Mouse (Mus musculus): ENCODE data around the gene Trim58.

Gene Trim58

DNA sequence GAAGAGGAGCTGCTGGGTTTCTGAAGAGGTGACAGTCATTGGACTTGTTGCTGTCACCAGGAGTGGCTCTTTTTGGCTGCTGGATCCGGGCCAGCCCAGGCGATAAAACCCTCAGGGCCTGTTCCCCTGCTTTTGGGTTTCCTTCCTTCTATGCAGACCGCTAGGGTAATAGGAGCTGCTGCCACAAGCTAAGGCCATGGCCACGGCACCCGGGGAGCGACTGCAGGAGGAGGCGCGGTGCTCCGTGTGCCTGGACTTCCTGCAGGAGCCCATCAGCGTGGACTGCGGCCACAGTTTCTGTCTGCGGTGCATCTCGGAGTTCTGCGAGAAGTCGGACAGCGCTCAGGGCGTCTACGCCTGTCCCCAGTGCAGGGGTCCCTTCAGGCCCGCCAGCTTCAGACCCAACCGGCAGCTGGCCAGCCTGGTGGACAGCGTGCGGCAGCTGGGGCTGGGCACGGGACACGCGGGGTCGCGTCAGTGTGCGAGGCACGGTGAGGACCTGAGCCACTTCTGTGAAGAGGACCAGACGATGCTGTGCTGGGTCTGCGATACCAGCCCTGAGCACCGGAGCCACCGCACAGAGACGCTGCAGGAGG, at the start of gene Trim58:
Trim58 (plus strand) TSS at position 194 of the 596 bp plus-strand sequence.
- no peak for DNase-seq

- no peak for DNase-seq
Observed at GRCm38 (mm10) chr11:58594814-58595213, 45.5 kb upstream of the Trim58 start, which contains the start of gene Olfr324. Olfr324 (plus strand) TSS chr11:58595114.

DNA sequence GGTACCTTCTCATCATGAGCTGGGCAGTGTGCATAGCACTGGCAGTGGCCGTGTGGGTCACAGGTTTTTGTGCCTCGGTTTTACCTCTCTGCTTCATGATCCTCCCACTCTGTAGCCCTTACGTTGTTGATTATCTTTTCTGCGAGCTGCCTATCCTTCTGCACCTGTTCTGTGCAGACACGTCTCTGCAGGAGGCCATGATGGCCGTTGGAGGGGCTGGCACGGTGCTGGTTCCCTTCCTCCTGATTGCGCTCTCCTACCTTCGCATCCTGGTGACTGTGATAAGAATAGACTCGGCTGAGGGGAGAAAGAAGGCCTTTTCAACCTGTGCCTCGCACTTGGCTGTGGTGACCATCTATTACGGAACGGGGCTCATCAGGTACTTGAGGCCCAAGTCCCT, 42.4 kb upstream of the Trim58 start:
- DNase-seq: no peak

- DNase-seq: no peak
Observed at GRCm38 (mm10) chr11:58602062-58602461, 38.2 kb upstream of the Trim58 start.

DNA sequence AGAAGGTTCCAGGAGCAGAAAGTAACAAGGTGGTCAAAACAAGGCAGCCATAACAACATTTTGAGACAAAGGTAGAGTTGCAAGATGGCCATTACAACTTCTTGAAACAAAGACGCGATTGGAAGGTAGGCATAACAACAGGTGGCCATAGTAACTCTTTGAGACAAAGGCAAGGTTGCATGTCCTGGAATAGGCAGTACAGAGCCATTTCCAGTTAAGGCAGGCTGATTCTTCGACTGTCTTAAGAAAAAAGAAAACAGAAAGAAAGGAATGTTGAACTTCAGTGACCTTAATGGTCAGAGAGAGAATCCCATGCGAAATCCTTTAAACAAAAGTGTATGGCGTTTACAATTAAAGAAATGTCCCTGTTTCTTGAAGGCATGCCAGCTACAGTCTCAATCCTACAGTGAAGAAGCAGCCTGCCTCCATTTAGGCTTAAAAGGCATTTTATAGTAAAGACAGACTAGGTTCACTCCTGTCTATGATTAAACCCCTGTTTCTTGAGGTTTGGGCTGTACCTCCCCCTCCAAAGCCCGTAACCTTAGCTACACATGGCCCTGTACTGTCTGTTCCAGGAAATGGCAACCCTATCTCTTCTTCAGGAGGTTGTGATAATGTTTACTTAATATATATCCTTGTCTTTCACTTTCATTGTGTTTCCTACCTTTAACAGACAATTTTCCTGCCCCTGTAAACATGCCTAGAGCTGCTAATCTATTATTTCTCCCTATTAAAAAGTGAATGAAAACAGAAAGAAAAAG, 37.3 kb upstream of the Trim58 start:
- no peak for DNase-seq

DNA sequence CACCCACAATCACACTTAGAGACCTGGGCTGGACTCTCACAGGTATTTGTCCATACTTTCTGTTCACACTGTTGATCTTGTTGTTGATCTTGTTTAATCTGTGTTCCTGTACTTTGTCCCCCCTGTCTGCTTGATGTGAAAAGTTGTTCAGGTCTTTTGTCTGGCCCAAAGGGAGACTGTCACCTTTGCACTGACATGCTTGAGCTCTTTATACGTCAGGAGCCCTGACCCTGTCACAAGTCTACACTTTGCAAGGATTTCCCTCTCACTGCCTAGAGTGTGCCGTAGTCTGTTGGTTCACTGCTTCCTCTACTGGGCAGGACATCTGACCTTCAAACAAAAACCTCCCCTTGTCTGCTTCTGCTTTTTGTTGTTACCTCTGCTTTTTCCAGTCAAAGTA, 35.6 kb upstream of the Trim58 start:
- no peak for DNase-seq

DNA sequence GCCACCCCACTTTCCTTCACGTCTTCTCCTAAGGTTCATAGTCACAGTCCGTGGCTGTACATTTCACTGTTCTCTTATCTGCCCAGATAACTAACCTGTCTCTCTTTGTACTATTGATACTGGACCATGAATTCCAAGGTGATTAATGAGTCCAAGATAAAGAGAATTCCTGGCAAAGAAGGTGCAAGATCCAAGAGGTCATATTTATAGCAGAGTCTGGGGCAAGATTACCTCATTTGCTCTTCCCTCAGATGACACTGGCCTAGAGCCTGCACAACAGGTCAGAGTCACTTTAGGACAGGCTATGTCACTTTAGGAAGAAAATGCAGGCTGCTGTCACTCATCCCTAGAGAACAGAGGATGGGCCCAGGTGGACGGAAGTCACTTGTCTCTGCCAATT, 35.0 kb upstream of the Trim58 start:
- no peak for DNase-seq

- no peak for DNase-seq
Observed at GRCm38 (mm10) chr11:58606177-58606919, 33.9 kb upstream of the Trim58 start.

- DNase-seq: no peak
Observed at GRCm38 (mm10) chr11:58607030-58607429, 33.2 kb upstream of the Trim58 start.

GRCm38 (mm10) chr11:58613359-58613758, 26.9 kb upstream of the Trim58 start:
- no peak for DNase-seq

GRCm38 (mm10) chr11:58614526-58614925, 25.7 kb upstream of the Trim58 start:
- DNase-seq: no peak

GRCm38 (mm10) chr11:58615975-58616374, 24.3 kb upstream of the Trim58 start, which contains the start of gene 2210407C18Rik:
2210407C18Rik (minus strand) TSS chr11:58616075.
- DNase-seq: no peak

GRCm38 (mm10) chr11:58618369-58618768, 21.9 kb upstream of the Trim58 start:
- DNase-seq: no peak

- DNase-seq: no peak
Observed at GRCm38 (mm10) chr11:58618793-58619192, 21.5 kb upstream of the Trim58 start.

DNA sequence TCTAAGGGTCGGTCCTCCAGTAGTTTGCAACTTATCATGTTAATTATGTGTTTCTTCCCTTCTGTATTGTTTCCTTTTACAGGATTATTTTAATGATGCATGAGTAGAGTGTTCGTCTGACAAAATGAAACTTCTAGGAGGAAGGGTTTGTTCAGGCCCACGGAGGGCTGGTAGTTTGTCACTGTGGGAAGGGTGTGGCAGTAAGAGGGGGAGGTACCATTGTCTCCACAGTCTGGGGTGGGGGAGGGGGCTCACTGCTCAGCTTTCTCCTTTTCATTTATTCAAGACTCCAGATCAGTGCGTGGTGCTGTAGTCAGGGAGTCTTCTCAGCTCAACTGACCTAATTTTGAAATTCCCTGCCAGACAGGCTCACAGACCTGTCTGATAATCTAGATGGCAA, 14.1 kb upstream of the Trim58 start:
- no peak for DNase-seq

DNA sequence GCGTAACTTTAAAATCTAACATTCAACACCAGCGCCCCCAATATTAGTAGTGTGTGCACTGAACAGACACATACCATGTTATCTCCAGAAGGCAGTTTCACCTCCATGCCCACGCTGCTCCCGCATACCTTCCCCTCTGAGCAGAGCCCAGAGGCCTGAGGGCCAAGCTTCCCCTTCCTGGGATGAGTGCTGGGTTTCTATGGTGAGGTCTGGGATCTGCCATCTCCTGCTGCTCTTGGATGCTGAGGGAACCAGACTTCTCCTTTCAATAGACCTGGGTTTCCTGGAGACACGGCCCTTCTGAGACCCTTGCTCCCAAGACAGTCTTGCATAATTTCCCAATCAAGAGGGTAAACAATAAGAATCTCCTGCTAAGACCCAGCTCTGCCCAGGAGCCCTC, 9.9 kb upstream of the Trim58 start, which contains the start of gene Olfr323:
Olfr323 (minus strand) TSS at position 101 of the 400 bp plus-strand sequence.
- no peak for DNase-seq

GRCm38 (mm10) chr11:58634878-58635277, 5.4 kb upstream of the Trim58 start:
- DNase-seq: no peak

- peak; percentile 70 to 73 for DNase-seq
Observed at GRCm38 (mm10) chr11:58636376-58636977, 3.8 kb upstream of the Trim58 start.

DNA sequence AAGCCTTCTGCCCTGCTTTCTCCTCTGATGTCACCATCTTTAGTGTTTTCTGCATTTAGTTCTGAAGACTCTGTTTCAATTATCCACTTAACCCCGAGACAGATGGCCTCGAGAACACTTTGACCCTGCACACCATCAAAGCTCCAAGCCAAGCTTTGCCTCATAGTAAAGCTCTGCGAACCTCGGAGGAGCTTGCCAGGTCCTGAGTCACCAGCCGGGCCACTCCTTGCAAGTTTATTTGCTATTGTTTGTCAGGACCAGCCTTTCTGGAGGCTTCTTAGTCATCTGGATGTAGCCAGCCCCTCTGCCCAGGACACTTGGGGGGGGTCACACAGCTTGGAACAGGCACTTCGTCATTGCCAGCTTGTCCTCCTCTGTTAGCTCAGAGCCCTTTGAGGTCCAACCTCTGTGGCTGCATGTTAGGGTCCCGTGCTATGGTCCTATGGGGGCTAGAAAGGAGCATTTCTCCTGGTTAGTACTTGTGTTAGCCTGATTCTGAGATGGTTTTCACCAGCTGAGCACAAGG, 2.0 kb upstream of the Trim58 start:
- no peak for DNase-seq

DNA sequence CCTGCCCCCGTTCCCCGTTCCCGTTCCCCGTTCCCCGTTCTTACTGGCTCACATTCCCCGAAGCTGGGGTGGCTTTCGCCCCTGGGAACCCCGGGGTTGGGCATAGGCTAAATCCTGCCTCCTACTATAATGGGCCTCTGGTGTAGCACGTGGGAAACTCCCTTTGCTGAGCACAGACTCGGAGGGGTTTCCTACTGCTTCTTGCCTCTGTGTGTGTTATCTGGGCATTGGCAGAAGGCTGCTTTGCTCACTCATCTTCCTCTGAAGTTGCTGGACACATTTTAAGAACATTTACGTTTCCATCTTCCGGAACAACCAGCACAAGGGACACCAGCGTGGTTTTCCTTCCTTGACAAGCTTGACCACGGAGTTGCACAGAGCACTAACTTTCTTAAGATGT, 792 bp downstream of the Trim58 start:
- DNase-seq: no peak

DNA sequence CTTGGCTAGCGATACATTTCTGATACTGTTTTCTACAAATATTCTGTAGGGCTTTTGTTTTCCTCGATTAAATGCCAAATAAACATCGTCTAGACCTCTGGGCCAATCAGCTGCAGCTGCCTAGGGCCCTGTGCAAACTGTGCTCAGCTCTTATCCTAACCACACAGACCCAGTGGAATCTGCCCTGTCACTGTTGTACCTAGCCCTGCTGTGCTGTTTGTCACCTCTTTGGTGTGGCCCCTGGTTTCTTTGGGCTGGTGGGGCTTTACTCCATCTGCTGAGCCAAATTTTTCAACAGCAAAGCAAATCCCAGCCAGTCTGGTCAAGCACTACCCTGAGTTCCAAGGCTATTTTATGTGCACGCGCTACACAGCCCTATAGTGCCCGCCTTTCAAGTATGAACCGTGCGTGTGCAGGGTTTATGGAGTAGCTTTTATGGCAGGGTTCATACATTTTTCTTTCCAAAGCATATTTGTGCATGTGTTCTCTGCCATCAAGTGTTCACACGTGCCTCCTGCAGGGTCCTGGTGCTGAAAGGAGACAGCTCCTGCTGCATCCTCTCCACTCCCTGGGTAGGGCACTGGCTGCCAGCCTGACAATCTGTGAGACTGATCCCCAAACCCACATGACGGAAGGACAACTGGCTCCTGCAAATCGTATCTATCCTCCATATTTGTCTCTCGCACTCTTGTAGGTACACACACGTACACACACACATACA, 1.5 kb downstream of the Trim58 start:
- no peak for DNase-seq

- DNase-seq: peak; percentile 70 to 74
Observed at GRCm38 (mm10) chr11:58643350-58643749, 3.1 kb downstream of the Trim58 start.
